ENCODE assay signal across 9 mouse cellular contexts in the genomic region with DNA sequence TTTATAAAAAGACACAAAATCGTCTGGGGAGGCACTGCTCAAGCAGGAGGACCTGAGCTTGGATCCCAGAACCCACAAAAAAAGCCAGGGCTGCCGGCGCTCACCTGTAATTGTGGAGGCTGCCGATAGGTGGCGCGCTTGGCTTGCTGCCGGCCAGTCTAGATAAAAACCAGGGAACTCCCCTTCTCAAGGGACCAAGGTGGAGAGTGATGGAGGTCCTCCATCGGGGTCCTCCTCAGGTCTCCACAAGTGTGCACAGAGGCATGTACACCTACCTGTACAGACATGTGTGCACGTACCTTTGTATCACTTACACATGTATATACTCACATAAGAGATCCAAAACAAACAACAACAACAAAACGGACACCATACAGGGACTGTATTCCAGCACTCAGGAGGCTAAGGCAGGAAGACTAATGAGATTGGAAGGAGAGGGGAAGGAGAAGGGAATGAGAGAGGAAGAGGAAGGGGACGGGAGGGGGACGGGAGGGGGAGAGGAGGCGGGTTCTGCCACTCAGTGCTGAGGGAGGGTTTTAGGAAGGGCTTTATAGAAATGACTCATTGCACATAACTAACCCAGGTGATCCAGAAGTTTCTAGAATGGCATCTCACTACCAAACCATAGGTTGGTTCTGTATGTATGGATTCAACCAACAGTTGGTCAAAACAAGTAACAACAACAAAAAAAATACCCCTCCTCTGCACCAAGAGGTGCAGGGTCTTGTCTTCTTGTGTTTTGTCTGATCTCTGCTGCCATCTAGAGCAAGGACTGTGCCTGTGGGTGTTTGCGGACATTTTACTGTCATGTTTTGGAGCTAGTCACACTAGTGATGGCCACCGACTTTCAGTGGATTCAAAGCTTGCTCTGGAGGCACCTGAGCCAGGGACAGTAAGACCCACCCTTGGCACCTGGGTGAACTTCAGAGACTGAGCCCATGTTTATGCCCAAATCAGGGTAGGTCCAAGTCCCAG. TPM values are rescaled to one million over a fixed set of nuclear protein-coding genes. Genes with fewer than 3 reads are reported as not detected.
A peak's percentile ranks its signal among the peaks of the same experiment; 100 is the strongest.
DNase-seq lines count a peak whose midpoint lies in the region; ATAC-seq and TF ChIP-seq lines count a peak whose summit lies in the region.
"Had no signal": no experiment of that assay in that cellular context is flagged by ENCODE, and none has a peak within 500 bp of the region (broad histone marks: within the 10 kb centered on the region; RNA-seq: fewer than 3 reads in every experiment).

No protein-coding gene starts in this region.

- no peak for TF ChIP-seq EP300 in ES-Bruce4 (IDR thresholded peaks at IDR 0.05; ENCODE audit: insufficient read depth, low read depth, low read length)

- H3K36me3 ChIP-seq in ES-Bruce4 (ENCODE audit: control insufficient read depth, insufficient read depth, low read length, poor library complexity, severe bottlenecking) = no peaks in the 10 kb centered on the region
- no peaks in the 10 kb centered on the region for H3K36me3 ChIP-seq in heart, embryonic 11.5 days (ENCODE audit: control insufficient read depth, insufficient read depth, low read length)
- H3K36me3 ChIP-seq in small intestine, adult 2 months (ENCODE audit: control insufficient read depth, insufficient read depth, low read length) = no peaks in the 10 kb centered on the region
- H3K36me3 ChIP-seq: lung, embryonic 15.5 days had no signal

- no peak for ATAC-seq in heart, embryonic 11.5 days (replicated peaks; ENCODE audit: insufficient number of reproducible peaks, low FRiP score, low TSS enrichment)
- no peak for ATAC-seq in inflammation-experienced regulatory T-cells, adult 6 months

- peak; percentile 89 for TF ChIP-seq CTCF in ES-Bruce4 (IDR thresholded peaks at IDR 0.05; ENCODE audit: low read depth, low read length)
- TF ChIP-seq CTCF in small intestine, adult 2 months (IDR thresholded peaks at IDR 0.05; ENCODE audit: extremely low read depth, insufficient read length, insufficient replicate concordance, low read depth, low read length) = peak; percentile 90

- no peaks in the 10 kb centered on the region for H3K27me3 ChIP-seq in ES-Bruce4 (ENCODE audit: control insufficient read depth, insufficient read depth, low read length, poor library complexity, severe bottlenecking)
- H3K27me3 ChIP-seq in heart, embryonic 11.5 days (ENCODE audit: control insufficient read depth, insufficient read depth, low read length) = no peaks in the 10 kb centered on the region
- H3K27me3 ChIP-seq in small intestine, adult 2 months (ENCODE audit: control insufficient read depth, insufficient read depth, low read length) = no peaks in the 10 kb centered on the region
- H3K27me3 ChIP-seq: lung, embryonic 15.5 days had no signal

- H3K9ac ChIP-seq in ES-Bruce4 (ENCODE audit: low read depth, poor library complexity, severe bottlenecking) = 0 out of 2 replicates have a peak overlapping the region, but pooled peaks have one; percentile 19
- no peak overlapping the region for H3K9ac ChIP-seq in heart, embryonic 11.5 days (ENCODE audit: low read depth, low read length)
- H3K9ac ChIP-seq: lung, embryonic 15.5 days had no signal

- H3K4me3 ChIP-seq in ES-Bruce4 (ENCODE audit: low read depth, low read length) = peak overlapping the region; percentile 53
- H3K4me3 ChIP-seq in heart, embryonic 11.5 days (ENCODE audit: low read depth, low read length) = peak overlapping the region; percentile 18; the same call in 1 of the 2 replicates
- no peak overlapping the region for H3K4me3 ChIP-seq in small intestine, adult 2 months (ENCODE audit: low read depth, low read length)
- H3K4me3 ChIP-seq: lung, embryonic 15.5 days had no signal

- H3K4me2 ChIP-seq in heart, embryonic 11.5 days = peak overlapping the region; percentile 48
- H3K4me2 ChIP-seq: lung, embryonic 15.5 days had no signal

- DNase-seq in adipocyte (ENCODE audit: low spot score) = peak; percentile 12
- peak; percentile 57 for DNase-seq in embryo, embryonic 10.5 days (ENCODE audit: low spot score)
- DNase-seq in layer of hippocampus, adult 9-10 months (ENCODE audit: low spot score) = peak; percentile 40
- peak; percentile 62 for DNase-seq in lung, postnatal 36 days

- no peaks in the 10 kb centered on the region for H3K4me1 ChIP-seq in ES-Bruce4 (ENCODE audit: control insufficient read depth, insufficient read depth, low read length)
- H3K4me1 ChIP-seq in heart, embryonic 11.5 days (ENCODE audit: control insufficient read depth, insufficient read depth, low read length) = no peaks in the 10 kb centered on the region
- H3K4me1 ChIP-seq in small intestine, adult 2 months (ENCODE audit: control insufficient read depth, insufficient read depth, insufficient read length, low read length) = no peaks in the 10 kb centered on the region
- H3K4me1 ChIP-seq: lung, embryonic 15.5 days had no signal

- H3K27ac ChIP-seq in ES-Bruce4 (ENCODE audit: insufficient read depth, low read length) = no peak overlapping the region
- H3K27ac ChIP-seq in heart, embryonic 11.5 days (ENCODE audit: low read depth, low read length) = no peak overlapping the region
- no peak overlapping the region for H3K27ac ChIP-seq in small intestine, adult 2 months (ENCODE audit: insufficient read depth, low read depth, low read length)
- H3K27ac ChIP-seq: lung, embryonic 15.5 days had no signal

- no peaks in the 10 kb centered on the region for H3K9me3 ChIP-seq in ES-Bruce4 (replicated peaks; ENCODE audit: control insufficient read depth, insufficient read depth, low read length, poor library complexity, severe bottlenecking)
- H3K9me3 ChIP-seq in heart, embryonic 11.5 days (replicated peaks; ENCODE audit: control insufficient read depth, low read length) = no peaks in the 10 kb centered on the region
- H3K9me3 ChIP-seq: lung, embryonic 15.5 days had no signal

- TF ChIP-seq POLR2A in ES-Bruce4 (IDR thresholded peaks at IDR 0.05; ENCODE audit: insufficient read depth, low read length) = no peak
- TF ChIP-seq POLR2A in small intestine, adult 2 months (IDR thresholded peaks at IDR 0.05; ENCODE audit: low read depth, low read length) = no peak

- 28% methylated on average over 15 of the region's 15 CpGs for WGBS in heart, embryonic 11.5 days (ENCODE audit: insufficient replicate concordance)
- WGBS in small intestine, adult 2 months = 31% methylated on average over 15 of the region's 15 CpGs

RNA-seq across cellular contexts. Expression of a gene that starts 10.3 kb away (rescaled TPM):
- 0.79 TPM in 1 of 2 replicates, not detected in the other for polyA plus RNA-seq in ES-Bruce4 (2011; ENCODE audit: insufficient read depth, insufficient read length, low read depth, missing spikeins)
- 0.11 TPM in 1 of 2 replicates, not detected in the other for polyA plus RNA-seq in heart, embryonic 11.5 days (2014; fragmentation: Nextera tagmentation; extraction: Ambion mirVana)
- polyA plus RNA-seq in small intestine, adult 2 months (2012; rRNA removed) = not detected in 2 replicates
- polyA plus RNA-seq in inflammation-experienced regulatory T-cells, adult 6 months (2017; shearing (Covaris generic)) = not detected
- polyA plus RNA-seq: lung, embryonic 15.5 days had no signal

Comparison
In these comparisons a context has a peak if more than half of its experiments do, and no peak if none do; other contexts are left out.
1. DNase-seq: peak in every context shown above with its lines; median percentile 62 in lung, postnatal 36 days; 57 in embryo, embryonic 10.5 days; 40 in layer of hippocampus, adult 9-10 months; 12 in adipocyte.